Mouse (Mus musculus): ENCODE measurements around the gene Pkd2l1.
A peak's percentile ranks its signal among the peaks of the same experiment; 100 is the strongest.

The Pkd2l1 gene

GRCm38 (mm10) chr19:44107661-44108521 lies 84.4 kb downstream of the Pkd2l1 start:
- peaks cover 30% of the 10 kb centered on the region for H3K4me1 ChIP-seq (replicated peaks; ENCODE audit: low read depth, low read length)
- no peaks in the 10 kb centered on the region for H3K9me3 ChIP-seq (ENCODE audit: low read length)
- no peaks in the 10 kb centered on the region for H3K27me3 ChIP-seq (ENCODE audit: insufficient read depth, low read length)
- H3K4me3 ChIP-seq (replicated peaks; ENCODE audit: low read length): peak overlapping the region; percentile 96
- no peak for TF ChIP-seq NANOG (IDR thresholded peaks at IDR 0.05; ENCODE audit: borderline replicate concordance, low read length)
- TF ChIP-seq CTCF (conservative IDR thresholded peaks at IDR 0.05; ENCODE audit: low read length): no peak
- no peak for TF ChIP-seq POU5F1 (IDR thresholded peaks at IDR 0.05; ENCODE audit: borderline replicate concordance, low read length)
- peaks cover 46% of the 10 kb centered on the region for H3K36me3 ChIP-seq (ENCODE audit: insufficient read depth, low read length)

GRCm38 (mm10) chr19:44106831-44107660 lies 85.2 kb downstream of the Pkd2l1 start, which contains the start of gene Chuk:
TSS of gene Chuk (minus strand) at chr19:44107480.
- H3K4me1 ChIP-seq (replicated peaks; ENCODE audit: low read depth, low read length): peaks cover 26% of the 10 kb centered on the region
- TF ChIP-seq CTCF (conservative IDR thresholded peaks at IDR 0.05; ENCODE audit: low read length): no peak
- no peak for TF ChIP-seq NANOG (IDR thresholded peaks at IDR 0.05; ENCODE audit: borderline replicate concordance, low read length)
- no peaks in the 10 kb centered on the region for H3K9me3 ChIP-seq (ENCODE audit: low read length)
- peaks cover 43% of the 10 kb centered on the region for H3K36me3 ChIP-seq (ENCODE audit: insufficient read depth, low read length)
- no peaks in the 10 kb centered on the region for H3K27me3 ChIP-seq (ENCODE audit: insufficient read depth, low read length)
- peak within 1 kb of the TSS; percentile 96 for H3K4me3 ChIP-seq (replicated peaks; ENCODE audit: low read length)

- H3K4me3 ChIP-seq (replicated peaks; ENCODE audit: low read length): no peak overlapping the region
- peaks cover 36% of the 10 kb centered on the region for H3K36me3 ChIP-seq (ENCODE audit: insufficient read depth, low read length)
- H3K9me3 ChIP-seq (ENCODE audit: low read length): no peaks in the 10 kb centered on the region
- H3K4me1 ChIP-seq (replicated peaks; ENCODE audit: low read depth, low read length): peaks cover 25% of the 10 kb centered on the region
- no peak for TF ChIP-seq POU5F1 (IDR thresholded peaks at IDR 0.05; ENCODE audit: borderline replicate concordance, low read length)
- no peak for TF ChIP-seq NANOG (IDR thresholded peaks at IDR 0.05; ENCODE audit: borderline replicate concordance, low read length)
- TF ChIP-seq CTCF (conservative IDR thresholded peaks at IDR 0.05; ENCODE audit: low read length): no peak
- H3K27me3 ChIP-seq (ENCODE audit: insufficient read depth, low read length): no peaks in the 10 kb centered on the region
Measured at GRCm38 (mm10) chr19:44104393-44104792, 87.8 kb downstream of the Pkd2l1 start.

GRCm38 (mm10) chr19:44103001-44103400 lies 89.2 kb downstream of the Pkd2l1 start:
- Histone ChIP-seq H3K4me1 (replicated peaks; ENCODE audit: low read depth, low read length) (peaks cover 19% of the 10 kb centered on the region), H3K9me3 (ENCODE audit: low read length) (no peaks in the 10 kb centered on the region), H3K36me3 (ENCODE audit: insufficient read depth, low read length) (peaks cover 36% of the 10 kb centered on the region), H3K27me3 (ENCODE audit: insufficient read depth, low read length) (no peaks in the 10 kb centered on the region), H3K4me3 (replicated peaks; ENCODE audit: low read length) (no peak overlapping the region)
- TF ChIP-seq POU5F1 (IDR thresholded peaks at IDR 0.05; ENCODE audit: borderline replicate concordance, low read length) (no peak), NANOG (IDR thresholded peaks at IDR 0.05; ENCODE audit: borderline replicate concordance, low read length) (no peak), CTCF (conservative IDR thresholded peaks at IDR 0.05; ENCODE audit: low read length) (no peak)

DNA sequence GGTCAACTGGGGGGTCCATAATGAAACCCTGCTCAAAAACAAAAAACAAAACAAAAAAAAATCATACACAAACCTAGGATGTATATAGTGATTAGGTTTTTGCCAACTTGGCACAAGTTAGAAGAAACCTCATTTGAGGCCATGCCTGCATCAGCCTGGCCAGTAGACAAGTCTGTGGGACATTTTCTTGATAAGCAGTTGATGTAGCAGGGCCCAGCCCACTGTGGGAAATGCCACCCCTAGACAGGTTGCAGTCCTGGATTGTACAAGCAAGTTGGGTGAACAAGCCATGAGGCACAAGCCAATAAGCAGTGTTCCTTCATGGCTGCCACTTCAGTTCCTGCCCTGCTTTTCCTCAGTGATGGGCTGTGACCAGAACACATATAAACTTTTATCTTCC lies 91.4 kb downstream of the Pkd2l1 start:
- peaks cover 6% of the 10 kb centered on the region; the same call in 1 of the 2 replicates for H3K4me1 ChIP-seq (replicated peaks; ENCODE audit: low read depth, low read length)
- peaks cover 55% of the 10 kb centered on the region for H3K36me3 ChIP-seq (ENCODE audit: insufficient read depth, low read length)
- H3K9me3 ChIP-seq (ENCODE audit: low read length): no peaks in the 10 kb centered on the region
- TF ChIP-seq CTCF (conservative IDR thresholded peaks at IDR 0.05; ENCODE audit: low read length) (no peak), POU5F1 (IDR thresholded peaks at IDR 0.05; ENCODE audit: borderline replicate concordance, low read length) (no peak), NANOG (IDR thresholded peaks at IDR 0.05; ENCODE audit: borderline replicate concordance, low read length) (no peak)
- H3K4me3 ChIP-seq (replicated peaks; ENCODE audit: low read length): no peak overlapping the region
- no peaks in the 10 kb centered on the region for H3K27me3 ChIP-seq (ENCODE audit: insufficient read depth, low read length)
